Mouse (Mus musculus) MEL-GATA-1-ER (cell line): ENCODE results near the gene Macrod1.
"Not testable (repeated sequence)": the region's sequence is repeated elsewhere in the genome, so short reads cannot be mapped to it uniquely, and the experiment has no call there.

Experiments used
- DNase-seq: peaks from one replicate; pipeline ENCODE4 v3.0.0-alpha.2; 2012; ENCODE audit warnings: low read depth; ENCODE audit errors: extremely low read depth

Macrod1 gene

GRCm38 (mm10) chr19:7055173-7055572 is 1.4 kb upstream of the Macrod1 start:
- no peak for DNase-seq

GRCm38 (mm10) chr19:7057126-7057721 is 614 bp downstream of the Macrod1 start:
- DNase-seq = no peak

GRCm38 (mm10) chr19:7057722-7058207 is 1.2 kb downstream of the Macrod1 start:
- DNase-seq = peak; percentile 80

- DNase-seq = no peak
Measured at GRCm38 (mm10) chr19:7058541-7058940, 1.9 kb downstream of the Macrod1 start.

- DNase-seq = no peak
Measured at GRCm38 (mm10) chr19:7062110-7062509, 5.5 kb downstream of the Macrod1 start.

- DNase-seq = no peak
Measured at GRCm38 (mm10) chr19:7062916-7063315, 6.3 kb downstream of the Macrod1 start.

- DNase-seq = peak; percentile 61
Measured at GRCm38 (mm10) chr19:7064571-7064970, 8.0 kb downstream of the Macrod1 start.

- DNase-seq = no peak
Measured at GRCm38 (mm10) chr19:7066034-7066827, 9.6 kb downstream of the Macrod1 start.

- no peak for DNase-seq
Measured at GRCm38 (mm10) chr19:7066828-7067342, 10.3 kb downstream of the Macrod1 start.

GRCm38 (mm10) chr19:7067344-7068050 is 10.9 kb downstream of the Macrod1 start:
- DNase-seq = peak; percentile 51

- DNase-seq = no peak
Measured at GRCm38 (mm10) chr19:7068136-7068535, 11.5 kb downstream of the Macrod1 start.

GRCm38 (mm10) chr19:7068661-7069531 is 12.3 kb downstream of the Macrod1 start:
- no peak for DNase-seq

- no peak for DNase-seq
Measured at GRCm38 (mm10) chr19:7069781-7070763, 13.5 kb downstream of the Macrod1 start.

- DNase-seq = no peak
Measured at GRCm38 (mm10) chr19:7070775-7071174, 14.2 kb downstream of the Macrod1 start.

- no peak for DNase-seq
Measured at GRCm38 (mm10) chr19:7072221-7072620, 15.6 kb downstream of the Macrod1 start.

GRCm38 (mm10) chr19:7073997-7074781 is 17.6 kb downstream of the Macrod1 start:
- no peak for DNase-seq

- DNase-seq = not testable (repeated sequence)
Measured at GRCm38 (mm10) chr19:7075336-7075735, 18.7 kb downstream of the Macrod1 start.

- no peak for DNase-seq
Measured at GRCm38 (mm10) chr19:7077666-7078065, 21.1 kb downstream of the Macrod1 start.

GRCm38 (mm10) chr19:7078271-7078670 is 21.7 kb downstream of the Macrod1 start:
- no peak for DNase-seq
